ENCODE assay signal across 18 mouse cellular contexts in genomic region chr4:120868246-120868645, GRCm38 (mm10). TPM values are rescaled to one million over a fixed set of nuclear protein-coding genes. Genes with fewer than 3 reads are reported as not detected.
DNase-seq lines count a peak whose midpoint lies in the region; ATAC-seq lines count a peak whose summit lies in the region.
"Had no signal": no experiment of that assay in that cellular context is flagged by ENCODE, and none has a peak within 500 bp of the region (broad histone marks: within the 10 kb centered on the region; RNA-seq: fewer than 3 reads in every experiment).

No protein-coding gene starts in this region.

- no peaks in the 10 kb centered on the region for H3K27me3 ChIP-seq in forebrain, embryonic 14.5 days (replicated peaks; ENCODE audit: control insufficient read depth, insufficient read depth, low read length)
- H3K27me3 ChIP-seq: forebrain, embryonic 13.5 days had no signal

- peaks cover 5% of the 10 kb centered on the region for H3K4me1 ChIP-seq in forebrain, embryonic 14.5 days (ENCODE audit: control insufficient read depth, insufficient read depth, low read length)
- H3K4me1 ChIP-seq: heart, embryonic 12.5 days had no signal

- 66% methylated on average over 5 of the region's 5 CpGs for WGBS in forebrain, embryonic 14.5 days

- no peaks in the 10 kb centered on the region for H3K9me3 ChIP-seq in forebrain, embryonic 14.5 days (replicated peaks; ENCODE audit: control insufficient read depth, low read length)
- H3K9me3 ChIP-seq: embryonic facial prominence, embryonic 10.5 days; forebrain, embryonic 13.5 days; heart, embryonic 12.5 days; hindbrain, embryonic 10.5 days had no signal

- no peaks in the 10 kb centered on the region for H3K36me3 ChIP-seq in forebrain, embryonic 14.5 days (ENCODE audit: control insufficient read depth, insufficient read depth, low read length)
- H3K36me3 ChIP-seq: embryonic facial prominence, embryonic 10.5 days; heart, embryonic 12.5 days; hindbrain, embryonic 10.5 days had no signal

- H3K9ac ChIP-seq in forebrain, embryonic 14.5 days (ENCODE audit: low read length), result no peak overlapping the region
- H3K9ac ChIP-seq: forebrain, embryonic 13.5 days; heart, embryonic 12.5 days; hindbrain, embryonic 14.5 days had no signal

- ATAC-seq in forebrain, embryonic 14.5 days, result no peak
- ATAC-seq: forebrain, embryonic 13.5 days; intestine, embryonic 16.5 days had no signal

- H3K4me2 ChIP-seq in forebrain, embryonic 14.5 days (ENCODE audit: low read length), result no peak overlapping the region
- H3K4me2 ChIP-seq: forebrain, embryonic 13.5 days; heart, embryonic 12.5 days; hindbrain, embryonic 14.5 days had no signal

- peak; percentile 72 for DNase-seq in cerebellum, adult 11-12 months
- no peak for DNase-seq in cerebellum, adult 11 months
- DNase-seq in brain, adult 2 months (ENCODE audit: low read depth, low spot score), result peak; percentile 59
- DNase-seq in cerebellum, adult 9-10 months, result peak; percentile 77
- peak; percentile 63 to 74 for DNase-seq in cerebellum, postnatal 25 days
- DNase-seq in layer of hippocampus, postnatal 10 days (ENCODE audit: low spot score in 2 of 2), result no peak
- DNase-seq in forebrain, embryonic 14.5 days (ENCODE audit: low spot score), result no peak
- DNase-seq: adrenal gland, postnatal 10 days; gastrocnemius, adult 2 months; gastrocnemius, postnatal 25 days had no signal

- no peak overlapping the region for H3K27ac ChIP-seq in forebrain, embryonic 14.5 days (ENCODE audit: low read depth, low read length)
- H3K27ac ChIP-seq: embryonic facial prominence, embryonic 10.5 days; forebrain, embryonic 13.5 days; gastrocnemius, adult 2 months; hindbrain, embryonic 10.5 days; hindbrain, embryonic 14.5 days had no signal

- no peak overlapping the region for H3K4me3 ChIP-seq in forebrain, embryonic 14.5 days (ENCODE audit: low read depth, low read length)
- H3K4me3 ChIP-seq: embryonic facial prominence, embryonic 10.5 days; forebrain, embryonic 13.5 days; gastrocnemius, adult 2 months; heart, embryonic 12.5 days; hindbrain, embryonic 10.5 days had no signal

RNA-seq across cellular contexts. Expression of gene Rims3, which starts 13.6 kb away (rescaled TPM):
- 10 to 100 TPM; 31.3 to 31.9 TPM for total RNA-seq in layer of hippocampus, postnatal 10 days (2021)
- 8.1 and 9.0 TPM in 2 replicates for polyA plus RNA-seq in forebrain, embryonic 14.5 days (2014; fragmentation: Nextera tagmentation; extraction: Ambion mirVana)
- total RNA-seq: granulocyte monocyte progenitor cell, adult 5-6 weeks; MEL had no signal

RNA-seq across cellular contexts. Expression of gene Nfyc, which starts 36.9 kb away (rescaled TPM):
- 10 to 100 TPM; 47.7 to 50.8 TPM for total RNA-seq in layer of hippocampus, postnatal 10 days (2021)
- polyA plus RNA-seq in forebrain, embryonic 14.5 days (2014; fragmentation: Nextera tagmentation; extraction: Ambion mirVana), result 120 and 123 TPM in 2 replicates

RNA-seq across cellular contexts. Expression of gene Exo5, which starts 56.6 kb away (rescaled TPM):
- total RNA-seq in layer of hippocampus, postnatal 10 days (2021), result 10 to 100 TPM; 12.8 to 13.0 TPM
- 36.5 and 41.4 TPM in 2 replicates for polyA plus RNA-seq in forebrain, embryonic 14.5 days (2014; fragmentation: Nextera tagmentation; extraction: Ambion mirVana)

Comparison
In these comparisons a context has a peak if more than half of its experiments do, and no peak if none do; other contexts are left out.
1. DNase-seq: peak in cerebellum, adult 11-12 months (single experiment), brain, adult 2 months (single experiment), cerebellum, adult 9-10 months (single experiment) and cerebellum, postnatal 25 days (2 of 2); none in cerebellum, adult 11 months (single experiment), layer of hippocampus, postnatal 10 days (0 of 2) and forebrain, embryonic 14.5 days (single experiment).